Mouse (Mus musculus): ENCODE measurements around the gene Mroh2a.

Mroh2a gene

DNA sequence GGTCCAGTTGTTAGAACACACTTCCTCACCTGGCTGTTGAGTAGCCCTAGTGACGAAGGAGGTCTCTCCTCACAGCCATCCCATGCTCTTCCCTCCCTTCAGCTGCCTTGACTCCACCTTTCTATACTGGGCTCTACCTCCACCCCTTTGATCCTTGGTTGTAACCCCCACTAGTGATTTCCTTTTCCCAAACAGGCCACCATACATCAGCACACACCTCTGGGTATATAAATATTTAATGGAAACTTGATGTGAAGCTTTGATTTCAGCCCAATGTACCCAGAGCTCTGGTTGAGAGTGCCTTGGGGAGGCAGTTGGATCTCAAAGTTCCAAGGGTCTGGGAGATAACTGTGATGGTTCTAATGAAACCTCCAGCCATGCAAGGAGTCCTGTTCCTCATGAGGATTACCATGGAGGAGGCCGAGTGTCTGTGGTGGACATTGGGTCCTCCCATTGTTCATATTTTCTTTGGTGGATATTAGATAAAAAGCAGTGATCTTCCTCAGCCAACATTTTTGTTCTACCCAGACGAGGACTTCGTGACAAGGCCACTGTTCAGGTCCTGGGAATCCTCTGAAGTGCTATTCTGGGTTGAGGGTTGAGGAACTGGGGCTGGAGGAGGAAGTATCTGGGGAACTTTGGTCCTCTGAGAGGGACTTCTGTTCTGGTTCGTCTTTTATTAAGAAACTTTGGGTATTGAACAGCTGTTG is at the start of gene Mroh2a:
TSS of gene Mroh2a (plus strand) at position 317 of the 710 bp plus-strand sequence.
- ATAC-seq (ENCODE audit: insufficient number of reproducible peaks, low FRiP score, low TSS enrichment) = no peak

DNA sequence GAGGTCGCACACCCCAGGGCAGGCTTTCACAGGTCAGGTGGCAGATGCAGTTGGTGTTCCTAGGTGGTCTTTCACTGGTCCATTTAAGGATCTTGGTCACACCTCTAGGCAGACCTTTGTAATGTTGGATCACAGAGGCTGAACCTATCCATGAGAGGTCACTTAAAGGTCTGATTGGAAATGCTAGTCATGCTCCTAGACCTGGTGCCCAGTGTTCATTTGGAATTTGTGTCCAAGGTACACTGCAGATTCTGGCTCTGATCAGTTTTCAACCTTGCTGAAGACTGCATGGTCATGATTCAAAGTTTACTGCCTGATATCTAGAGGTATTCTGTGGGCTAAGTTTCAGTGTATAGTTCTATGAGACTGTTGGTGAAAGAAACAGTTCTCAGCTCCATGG is 47.1 kb upstream of the Mroh2a start:
- ATAC-seq (ENCODE audit: insufficient number of reproducible peaks, low FRiP score, low TSS enrichment) = no peak

DNA sequence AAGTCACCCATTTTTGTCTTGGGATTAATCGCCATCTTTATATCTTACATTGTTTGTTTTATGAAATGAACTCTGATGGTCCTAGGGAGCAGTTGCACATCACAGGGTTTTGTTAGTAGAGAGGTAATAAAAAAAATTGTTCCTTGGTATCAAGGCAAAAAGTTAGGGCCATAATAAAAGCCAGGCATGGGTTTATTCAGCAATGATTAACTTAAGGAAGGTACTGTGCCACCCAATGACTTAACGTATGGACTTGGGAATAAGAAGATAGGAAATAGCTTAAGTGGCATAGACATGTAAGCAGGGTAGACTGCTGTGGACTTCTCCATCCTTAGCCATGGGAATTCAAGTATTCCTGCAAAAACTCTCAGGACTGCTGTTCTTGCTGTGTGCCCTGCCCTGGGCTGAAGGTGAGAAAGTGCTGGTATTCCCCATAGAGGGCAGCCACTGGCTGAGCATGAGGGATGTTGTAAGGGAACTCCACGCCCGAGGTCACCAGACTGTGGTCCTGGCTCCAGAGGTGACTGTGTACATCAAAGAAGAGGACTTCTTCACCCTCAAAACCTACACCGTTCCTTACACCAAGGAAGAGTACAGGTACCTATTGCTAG is 40.4 kb upstream of the Mroh2a start:
- ATAC-seq (ENCODE audit: insufficient number of reproducible peaks, low FRiP score, low TSS enrichment) = no peak

DNA sequence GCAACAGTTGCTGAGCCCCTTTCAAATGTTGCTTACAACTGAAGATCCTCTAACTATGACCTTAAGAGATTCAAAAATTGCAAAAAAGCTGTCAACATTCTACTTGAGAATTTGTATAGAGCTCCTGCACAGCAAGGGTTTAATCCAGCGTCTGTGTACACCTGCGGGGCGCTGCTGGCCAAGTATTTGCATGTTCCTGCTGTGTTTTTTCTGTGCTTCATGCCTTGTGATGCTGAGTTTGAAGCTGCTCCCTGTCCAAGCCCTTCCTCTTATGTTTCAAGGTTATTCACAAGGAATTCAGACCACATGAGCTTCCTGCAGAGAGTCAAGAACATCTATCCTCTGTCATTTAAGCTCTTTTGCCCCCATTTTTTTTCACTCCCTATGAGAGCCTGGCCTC is 34.6 kb upstream of the Mroh2a start:
- no peak for ATAC-seq (ENCODE audit: insufficient number of reproducible peaks, low FRiP score, low TSS enrichment)

DNA sequence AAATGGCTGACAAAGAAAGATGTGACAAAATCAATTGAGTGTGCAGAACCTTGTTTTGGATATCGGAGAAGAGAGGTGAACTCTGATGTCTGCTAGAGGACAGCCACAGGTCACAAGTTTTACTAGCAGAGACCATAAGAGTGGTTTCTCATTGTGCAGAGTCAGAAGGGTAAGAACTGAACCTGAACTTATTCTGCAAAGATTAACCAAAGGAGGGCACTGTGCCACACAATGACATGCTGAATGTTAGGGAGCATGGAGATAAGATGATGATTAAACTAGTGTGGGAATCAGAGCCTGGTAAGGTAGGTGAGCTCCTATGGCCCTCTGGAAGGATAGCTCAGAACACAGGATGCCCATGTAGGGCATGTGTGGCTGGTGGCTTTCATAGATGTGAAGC is 31.1 kb upstream of the Mroh2a start:
- ATAC-seq (ENCODE audit: insufficient number of reproducible peaks, low FRiP score, low TSS enrichment) = no peak

DNA sequence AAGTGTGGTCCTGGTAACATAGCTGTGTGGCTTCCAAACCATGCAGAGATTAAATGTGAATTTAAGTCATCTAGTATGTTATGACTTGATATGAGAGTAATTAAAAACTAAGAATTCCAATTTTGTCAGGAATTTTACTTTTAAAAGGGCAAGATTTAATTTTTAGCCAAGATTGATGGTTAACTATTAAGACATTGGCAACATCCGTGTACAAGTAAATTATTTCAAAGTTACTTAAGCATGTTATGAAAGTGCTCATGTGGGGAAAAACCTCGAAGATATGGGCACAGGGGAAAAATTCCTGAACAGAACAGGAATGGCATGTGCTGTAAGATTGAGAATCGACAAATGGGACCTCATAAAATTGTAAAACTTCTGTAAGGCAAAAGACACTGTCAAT is 29.3 kb upstream of the Mroh2a start:
- ATAC-seq (ENCODE audit: insufficient number of reproducible peaks, low FRiP score, low TSS enrichment) = no peak

DNA sequence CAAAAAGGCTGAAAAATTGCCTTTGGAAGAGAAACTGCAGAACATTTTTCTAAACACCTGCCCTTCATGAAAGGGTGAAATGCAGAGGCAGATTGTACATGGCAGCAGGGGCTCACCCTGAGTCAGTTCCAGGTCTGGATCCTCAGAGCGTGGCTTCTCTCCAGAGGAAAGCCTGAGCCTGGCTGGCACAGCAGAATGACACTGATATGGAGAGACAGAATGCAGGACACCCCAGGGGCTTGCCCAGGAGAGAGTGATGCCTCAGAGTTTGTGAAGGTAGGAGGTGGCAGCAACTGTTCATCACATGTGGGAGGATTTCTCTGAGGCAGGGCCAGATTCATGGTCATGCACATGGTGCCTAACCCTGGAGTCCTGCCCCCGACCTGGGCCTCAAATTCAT is 26.8 kb upstream of the Mroh2a start:
- ATAC-seq (ENCODE audit: insufficient number of reproducible peaks, low FRiP score, low TSS enrichment) = peak; percentile 85

DNA sequence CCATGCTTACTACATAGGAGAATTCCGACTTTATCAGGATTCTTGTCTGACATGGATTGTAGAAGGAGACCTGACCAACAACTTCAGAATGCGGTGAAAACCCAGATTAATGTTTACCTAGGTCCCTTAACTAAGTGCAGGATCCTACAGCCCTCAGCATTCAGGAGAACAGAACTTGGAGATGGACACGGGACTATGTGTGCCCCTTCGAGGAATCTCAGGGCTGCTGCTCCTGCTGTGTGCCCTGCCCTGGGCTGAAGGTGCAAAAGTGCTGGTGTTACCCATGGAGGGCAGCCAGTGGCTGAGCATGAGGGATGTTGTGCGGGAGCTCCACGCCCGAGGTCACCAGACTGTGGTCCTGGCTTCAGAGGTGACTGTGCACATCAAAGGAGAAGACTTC is 26.3 kb upstream of the Mroh2a start, which contains the start of gene Ugt1a2:
TSS of gene Ugt1a2 (plus strand) at position 146 of the 400 bp plus-strand sequence.
- no peak for ATAC-seq (ENCODE audit: insufficient number of reproducible peaks, low FRiP score, low TSS enrichment)

DNA sequence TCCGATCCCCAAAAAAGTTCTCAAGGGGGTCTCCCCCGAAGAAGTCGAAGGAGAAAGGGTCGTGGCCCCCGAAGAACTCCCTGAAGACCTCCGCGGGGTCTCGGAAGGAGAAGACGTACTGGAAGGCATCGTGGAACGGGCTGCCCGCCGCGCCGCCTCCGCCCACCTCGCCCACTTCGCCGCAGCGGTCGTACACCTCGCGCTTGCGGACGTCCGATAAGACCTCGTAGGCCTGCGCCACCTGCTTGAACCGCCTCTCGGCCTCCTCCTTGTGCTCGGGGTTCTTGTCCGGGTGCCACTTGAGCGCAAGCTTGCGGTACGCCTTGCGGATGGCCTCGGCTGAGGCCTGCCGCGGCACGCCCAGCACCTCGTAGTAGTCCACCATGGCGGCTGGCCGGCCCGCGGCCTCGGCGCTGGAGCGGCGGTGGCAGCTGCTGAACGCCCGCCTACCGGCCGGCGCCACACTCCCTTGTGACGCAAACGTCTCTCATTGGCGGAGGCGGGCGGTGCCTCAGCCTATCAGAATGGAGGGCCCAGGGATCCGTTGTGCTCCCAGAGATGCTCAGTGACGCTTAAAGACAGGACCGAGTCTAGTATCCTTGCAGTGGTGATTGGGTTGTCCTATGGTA is 21.4 kb upstream of the Mroh2a start, which contains the start of gene Dnajb3:
TSS of gene Dnajb3 (minus strand) at position 489 of the 629 bp plus-strand sequence.
- peak; percentile 99 for ATAC-seq (ENCODE audit: insufficient number of reproducible peaks, low FRiP score, low TSS enrichment)

DNA sequence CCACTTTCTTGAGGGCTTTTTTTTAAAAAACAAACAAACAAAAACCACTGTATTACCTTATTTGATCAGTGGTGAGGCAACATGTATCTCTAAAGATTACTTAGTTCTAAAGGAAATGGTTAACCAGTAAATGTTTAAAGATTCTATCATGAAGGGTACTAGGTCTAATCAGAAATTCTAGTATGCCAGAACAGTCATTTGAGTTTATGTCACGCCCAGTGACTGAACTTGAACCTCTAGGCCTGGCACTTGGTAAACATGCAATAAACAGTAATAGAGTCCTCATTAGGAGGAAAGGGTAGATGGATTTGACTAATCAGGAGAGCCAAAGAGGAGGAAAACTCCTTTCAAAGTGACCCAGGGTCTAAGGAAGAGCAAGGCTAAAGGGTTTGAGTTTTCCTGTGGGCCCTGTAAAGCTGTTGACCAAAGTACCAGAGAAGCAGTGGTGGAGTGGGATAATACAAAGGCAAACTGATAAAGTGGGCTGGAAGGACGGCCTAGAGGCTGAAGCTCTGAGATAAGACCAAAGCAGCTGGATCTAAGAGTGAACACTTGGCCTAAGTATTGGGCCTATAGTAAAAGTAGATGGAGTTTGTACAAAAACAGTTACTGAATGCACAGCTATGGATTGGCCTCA is 19.8 kb upstream of the Mroh2a start:
- ATAC-seq (ENCODE audit: insufficient number of reproducible peaks, low FRiP score, low TSS enrichment) = no peak

DNA sequence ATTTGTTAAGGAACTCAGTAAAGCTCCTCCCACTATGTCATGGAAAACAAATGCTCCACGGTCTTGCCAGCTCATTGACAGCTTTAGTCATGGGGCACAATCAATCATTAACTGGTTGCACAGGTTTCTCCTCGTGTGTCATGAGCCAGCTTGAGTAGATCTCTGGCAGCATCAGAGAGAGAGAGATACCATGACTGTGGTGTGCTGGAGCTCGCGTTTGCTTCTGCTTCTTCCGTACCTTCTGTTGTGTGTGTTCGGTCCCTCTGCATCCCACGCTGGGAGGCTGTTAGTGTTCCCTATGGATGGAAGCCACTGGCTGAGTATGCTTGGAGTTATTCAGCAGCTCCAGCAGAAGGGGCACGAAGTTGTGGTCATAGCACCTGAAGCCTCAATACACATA is 15.0 kb upstream of the Mroh2a start, which contains the start of gene Ugt1a1:
TSS of gene Ugt1a1 (plus strand) at position 148 of the 400 bp plus-strand sequence.
- peak; percentile 29; the same call in 1 of the 2 replicates for ATAC-seq (ENCODE audit: insufficient number of reproducible peaks, low FRiP score, low TSS enrichment)

DNA sequence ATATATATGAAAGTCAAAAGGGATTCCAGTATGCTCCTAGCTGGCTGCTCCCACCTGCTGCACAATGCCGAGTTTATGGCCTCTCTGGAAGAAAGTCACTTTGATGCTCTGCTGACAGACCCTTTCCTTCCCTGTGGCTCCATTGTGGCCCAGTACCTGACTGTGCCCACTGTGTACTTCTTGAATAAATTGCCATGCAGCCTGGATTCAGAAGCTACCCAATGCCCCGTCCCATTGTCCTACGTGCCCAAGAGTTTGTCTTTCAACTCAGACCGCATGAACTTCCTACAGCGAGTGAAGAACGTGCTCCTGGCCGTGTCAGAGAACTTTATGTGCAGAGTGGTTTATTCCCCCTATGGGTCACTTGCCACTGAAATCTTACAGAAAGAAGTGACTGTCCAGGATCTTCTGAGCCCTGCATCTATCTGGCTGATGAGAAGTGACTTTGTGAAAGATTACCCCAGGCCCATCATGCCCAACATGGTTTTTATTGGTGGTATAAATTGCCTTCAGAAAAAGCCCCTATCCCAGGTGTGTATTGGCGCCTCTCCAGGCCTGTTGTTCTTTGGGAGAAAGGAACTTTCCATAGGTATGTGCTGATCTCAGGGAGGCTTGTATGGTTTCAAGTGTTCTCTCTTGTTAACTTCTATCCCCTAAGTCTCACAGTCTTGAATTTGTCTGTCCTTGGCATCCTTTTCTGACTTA is 14.3 kb upstream of the Mroh2a start:
- ATAC-seq (ENCODE audit: insufficient number of reproducible peaks, low FRiP score, low TSS enrichment) = no peak

DNA sequence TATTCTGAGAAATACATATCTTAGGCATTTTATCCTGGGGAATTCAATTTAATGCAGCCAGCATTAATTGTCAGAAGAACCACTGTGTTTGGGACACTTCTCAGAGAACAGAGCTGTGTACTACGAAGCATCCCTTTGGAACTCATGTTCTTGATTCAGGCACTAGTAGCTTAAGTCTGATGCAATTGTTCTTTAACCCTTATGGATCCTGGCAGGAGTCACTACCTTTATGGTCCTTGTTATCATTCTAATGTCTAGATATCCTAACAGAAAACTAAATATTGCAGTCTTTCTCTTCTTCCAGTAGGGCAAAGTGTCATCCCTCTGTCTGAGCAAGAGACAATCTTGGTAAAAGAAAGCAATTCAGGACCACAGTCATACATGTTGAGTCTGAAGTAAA is 13.7 kb upstream of the Mroh2a start:
- no peak for ATAC-seq (ENCODE audit: insufficient number of reproducible peaks, low FRiP score, low TSS enrichment)

DNA sequence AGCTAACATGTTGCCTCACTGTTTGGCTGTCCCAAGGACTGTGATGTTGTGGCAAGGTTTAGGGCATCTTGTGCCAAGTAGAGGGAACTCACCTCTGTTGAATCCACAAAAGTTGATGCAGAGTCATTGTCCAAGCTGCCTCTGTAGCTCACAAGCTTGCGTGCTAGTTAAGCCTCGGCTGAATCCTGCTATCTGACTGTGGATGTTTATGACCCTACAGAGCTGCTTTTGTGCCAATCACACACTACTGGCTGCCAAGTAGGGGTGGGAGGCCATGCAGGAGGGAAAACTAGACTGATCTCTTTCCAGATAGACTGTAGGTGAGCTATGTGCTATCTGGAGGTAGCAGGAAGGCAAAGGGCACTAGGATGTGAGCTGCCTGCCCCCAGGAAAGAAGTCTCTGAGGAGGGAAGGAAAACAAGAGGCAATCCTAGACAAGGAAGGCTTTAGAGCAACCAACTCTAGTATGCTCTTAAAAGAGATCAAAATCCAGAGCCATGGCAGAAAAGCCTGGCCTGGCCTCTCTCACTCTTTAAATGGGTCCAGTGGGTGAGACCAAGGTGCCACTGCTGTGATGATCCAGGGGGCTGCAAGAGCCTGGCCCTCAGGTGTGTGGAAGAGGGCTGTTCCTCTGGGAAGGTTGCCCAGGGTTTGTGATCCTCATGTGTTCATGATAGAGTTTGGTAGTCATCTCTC is 12.9 kb upstream of the Mroh2a start:
- ATAC-seq (ENCODE audit: insufficient number of reproducible peaks, low FRiP score, low TSS enrichment) = 0 out of 2 replicates have a peak, but pooled peaks have one; percentile 8

DNA sequence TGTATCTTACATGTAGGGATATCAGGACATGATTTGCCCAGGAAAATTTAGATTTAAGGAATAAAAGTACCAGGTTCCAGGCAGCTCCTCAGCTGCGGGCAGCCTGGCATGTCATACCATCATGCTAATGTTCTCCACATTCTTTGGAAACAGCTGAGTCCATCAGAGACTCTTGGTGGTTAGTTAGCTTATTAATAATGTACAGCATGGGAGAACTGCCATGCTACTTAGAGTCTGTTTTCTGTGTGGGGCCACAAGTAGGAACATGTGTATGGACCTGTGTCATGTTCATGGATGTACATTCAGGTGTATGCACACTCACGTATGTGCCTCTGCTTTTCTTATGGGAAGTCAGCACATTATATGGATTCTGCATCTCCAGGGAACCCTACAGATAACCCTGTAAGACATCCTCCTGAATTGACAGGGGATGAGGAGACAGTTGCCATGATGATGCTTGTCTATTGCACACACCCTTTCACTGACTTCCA is 12.3 kb upstream of the Mroh2a start:
- ATAC-seq (ENCODE audit: insufficient number of reproducible peaks, low FRiP score, low TSS enrichment) = 0 out of 2 replicates have a peak, but pooled peaks have one; percentile 0

DNA sequence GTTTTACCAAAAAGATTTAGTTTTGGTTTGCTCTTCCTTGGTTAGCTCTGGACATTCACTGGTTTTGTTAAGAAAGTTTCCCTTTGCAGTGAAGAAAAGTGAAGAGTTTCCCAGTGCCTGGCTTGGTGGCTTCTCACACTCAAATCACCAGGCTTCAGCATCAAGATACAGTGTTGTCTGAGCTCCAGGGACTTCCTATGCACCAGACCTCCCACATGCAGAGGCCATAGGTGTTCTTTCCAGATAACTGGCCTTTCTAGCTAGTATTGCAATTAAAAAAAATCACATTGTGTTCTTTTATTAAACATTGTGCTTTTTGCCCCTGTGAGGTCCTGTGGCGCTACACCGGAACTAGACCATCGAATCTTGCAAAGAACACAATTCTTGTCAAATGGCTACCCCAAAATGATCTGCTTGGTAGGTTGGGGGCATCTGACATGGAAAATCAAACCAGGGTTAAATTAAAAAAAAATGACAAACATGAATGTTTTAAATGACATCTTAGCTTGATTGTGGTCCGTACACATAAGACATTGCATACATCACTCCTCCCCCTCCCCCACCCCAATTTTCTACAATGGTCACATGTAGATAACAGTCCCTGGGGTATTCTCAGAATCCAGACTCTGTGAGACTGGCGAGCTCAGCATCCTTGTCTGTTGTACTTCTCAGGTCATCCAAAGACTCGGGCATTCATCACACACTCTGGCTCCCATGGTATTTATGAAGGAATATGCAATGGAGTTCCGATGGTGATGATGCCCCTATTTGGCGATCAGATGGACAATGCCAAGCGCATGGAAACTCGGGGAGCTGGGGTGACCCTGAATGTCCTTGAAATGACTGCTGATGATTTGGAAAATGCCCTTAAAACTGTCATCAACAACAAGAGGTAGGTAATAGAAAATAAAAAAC is 11.1 kb upstream of the Mroh2a start:
- ATAC-seq (ENCODE audit: insufficient number of reproducible peaks, low FRiP score, low TSS enrichment) = no peak

DNA sequence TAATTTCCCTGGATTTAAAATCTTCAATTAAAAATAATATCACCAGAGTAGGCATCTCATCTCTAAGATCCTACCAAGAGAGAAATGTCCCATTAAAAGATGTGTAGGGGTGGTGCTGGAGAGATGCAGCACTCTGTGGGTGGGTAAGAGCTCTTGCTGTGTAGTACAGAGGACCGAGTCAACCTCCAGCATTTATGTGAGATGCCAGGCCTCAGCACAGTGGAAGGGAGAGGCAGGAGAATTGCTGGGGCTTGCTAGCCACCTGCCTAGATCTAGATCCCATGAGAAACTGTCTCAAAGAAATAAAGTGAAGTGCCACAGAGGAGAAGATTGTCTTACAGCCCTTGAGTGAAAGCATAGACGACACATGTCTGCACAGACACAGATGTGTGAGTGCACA is 10.2 kb upstream of the Mroh2a start:
- ATAC-seq (ENCODE audit: insufficient number of reproducible peaks, low FRiP score, low TSS enrichment) = no peak

DNA sequence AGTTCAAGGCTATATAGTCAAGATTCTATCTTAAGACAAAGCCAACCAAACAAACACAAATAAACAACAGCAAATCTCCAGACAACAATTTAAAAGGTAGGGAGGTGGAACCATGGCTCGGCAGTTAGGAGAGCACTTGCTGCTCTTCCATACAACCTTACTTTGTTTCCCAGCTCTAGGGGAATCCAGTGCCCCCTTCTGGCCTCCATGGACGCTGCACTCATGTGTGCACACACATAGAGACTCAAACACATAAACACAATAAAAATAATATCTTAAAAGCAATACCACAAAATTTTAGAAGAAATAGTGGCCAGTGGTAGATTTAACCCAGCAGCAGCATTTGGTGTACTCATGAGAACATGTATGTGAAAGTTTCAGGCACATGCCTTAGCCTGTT is 9.6 kb upstream of the Mroh2a start:
- ATAC-seq (ENCODE audit: insufficient number of reproducible peaks, low FRiP score, low TSS enrichment) = no peak

DNA sequence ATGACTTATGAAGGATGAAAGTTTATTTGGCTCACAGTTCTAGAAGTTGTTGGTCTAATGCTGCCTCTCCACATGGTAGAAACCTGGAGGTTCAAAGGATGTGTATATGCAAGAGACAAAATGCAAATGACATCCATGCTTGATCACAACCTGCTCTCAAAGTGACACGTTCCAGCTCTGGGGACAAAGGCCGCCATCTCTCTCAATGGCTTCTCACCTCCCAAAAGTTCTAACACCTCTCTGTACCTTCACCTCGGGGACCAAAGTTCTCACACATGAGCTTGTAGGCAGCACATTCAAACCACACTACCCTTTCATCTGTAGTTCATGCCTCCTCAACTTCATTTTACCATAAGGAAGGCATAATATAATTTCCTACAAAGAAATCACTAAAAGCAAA is 9.2 kb upstream of the Mroh2a start:
- no peak for ATAC-seq (ENCODE audit: insufficient number of reproducible peaks, low FRiP score, low TSS enrichment)

All from cerebellum, adult (tissue).